Mouse (Mus musculus): Measurements from ENCODE around the gene Nck2.

Gene Nck2

DNA sequence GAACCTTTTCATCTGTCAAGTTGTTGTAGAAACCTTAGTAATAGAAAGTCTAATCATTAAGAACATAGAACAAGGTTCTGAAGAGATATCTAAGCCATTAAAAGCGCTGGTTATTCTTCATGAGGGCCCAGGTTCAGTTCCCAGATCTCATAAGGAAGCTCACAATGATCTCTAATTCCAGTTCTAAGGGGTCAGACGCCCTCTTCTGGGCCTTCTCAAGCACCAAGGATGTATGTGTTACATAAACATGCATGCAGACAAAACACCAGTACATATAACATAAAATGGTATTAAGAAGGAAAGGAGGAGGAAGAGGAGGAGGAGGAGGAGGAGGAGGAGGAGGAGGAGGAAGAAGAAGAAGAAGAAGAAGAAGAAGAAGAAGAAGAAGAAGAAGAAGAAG lies 145.5 kb downstream of the Nck2 start:
- no peak for DNase-seq

DNA sequence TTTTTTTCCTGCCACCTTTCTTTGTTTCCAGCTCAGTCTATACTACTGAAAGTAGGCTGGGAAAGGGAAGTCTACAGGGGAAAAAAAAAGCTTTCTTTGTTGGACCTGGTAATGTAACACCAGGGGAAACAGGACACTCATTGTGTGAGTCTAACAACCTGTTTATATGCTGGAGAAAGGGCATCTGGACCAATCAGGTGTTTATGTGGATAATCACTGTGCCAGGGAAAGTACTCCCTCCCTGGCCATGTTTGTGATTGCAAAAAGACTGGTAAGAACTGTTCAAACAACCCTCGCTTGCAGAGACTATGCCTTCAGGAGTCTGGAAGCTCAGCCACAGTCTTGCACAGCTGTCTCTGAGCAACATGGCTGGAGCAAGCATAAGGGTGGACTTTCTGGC lies 146.3 kb downstream of the Nck2 start:
- no peak for DNase-seq

DNA sequence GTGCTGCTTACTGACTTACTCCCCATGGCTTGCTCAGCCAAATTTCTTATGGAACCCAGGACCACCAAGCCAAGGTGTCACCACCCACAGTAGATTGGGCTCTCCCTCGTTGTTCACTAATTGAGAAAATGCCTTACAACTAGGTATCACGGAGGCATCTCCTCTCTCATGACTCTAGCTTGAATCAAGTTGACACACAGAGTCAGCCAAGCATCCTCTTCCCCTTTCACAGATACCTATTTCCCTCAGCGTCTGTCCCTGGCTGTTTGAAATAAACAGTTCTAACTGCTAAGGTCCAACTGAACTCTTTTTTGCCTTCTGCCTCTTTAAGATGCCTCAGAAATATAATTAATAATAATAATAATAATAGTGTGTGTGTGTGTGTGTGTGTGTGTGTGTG lies 148.7 kb downstream of the Nck2 start:
- no peak for DNase-seq

DNA sequence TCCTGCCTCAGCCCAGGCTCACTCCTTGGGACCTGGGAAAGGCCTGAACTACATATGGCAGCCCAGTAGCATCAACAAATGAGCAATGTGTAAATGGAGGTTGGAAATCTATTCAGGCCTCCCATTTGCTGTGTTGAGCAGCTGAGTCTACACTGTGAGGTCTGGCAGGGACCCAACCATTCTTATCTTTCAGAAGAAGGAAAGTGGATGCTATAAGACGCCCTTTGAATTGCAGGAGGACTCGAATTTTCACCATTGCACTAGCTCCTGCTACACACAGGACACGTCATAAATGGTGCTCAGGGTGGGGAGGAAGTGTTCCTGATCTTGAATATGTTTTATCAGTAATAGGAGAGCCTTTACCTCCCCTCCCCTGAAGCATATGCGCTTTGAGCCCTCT lies 150.4 kb downstream of the Nck2 start:
- DNase-seq: no peak

DNA sequence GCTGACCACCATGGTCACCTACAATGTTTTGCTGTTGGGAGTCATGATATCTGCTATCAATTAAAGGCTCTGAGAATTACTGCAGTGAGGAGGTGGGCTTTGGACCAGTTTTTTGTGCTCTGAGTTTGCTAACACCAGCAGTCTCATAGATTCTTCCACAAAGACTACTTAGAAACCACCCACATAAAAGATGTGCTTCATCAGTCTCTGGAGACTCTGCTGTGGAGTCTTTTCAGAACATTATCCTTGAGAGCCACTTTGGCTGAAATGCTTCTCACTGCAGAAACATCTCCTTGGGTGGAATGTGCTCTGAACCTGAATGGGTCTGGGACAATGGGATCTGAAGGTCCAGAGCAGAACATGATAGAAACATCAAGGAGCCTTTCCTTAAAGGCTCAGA lies 153.4 kb downstream of the Nck2 start:
- DNase-seq: no peak

DNA sequence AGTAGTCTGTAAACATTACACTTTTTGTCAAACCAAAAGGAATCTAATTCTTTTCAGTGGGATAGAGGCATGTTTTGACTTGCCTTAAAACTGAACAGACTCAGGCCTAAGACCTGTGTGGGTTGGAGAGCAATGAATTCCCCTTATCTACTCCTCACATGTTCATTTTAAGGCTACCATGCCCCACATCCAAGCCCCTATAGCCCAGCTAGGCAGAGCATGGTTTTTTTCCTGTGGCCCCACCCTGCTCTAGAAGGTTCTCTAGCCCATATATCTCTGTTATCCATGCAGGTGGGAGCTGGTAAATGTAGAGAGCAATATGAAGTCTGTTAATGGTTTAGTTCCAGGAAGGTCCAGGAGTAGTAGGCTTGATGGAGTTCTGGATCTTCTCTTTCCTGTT lies 155.1 kb downstream of the Nck2 start:
- no peak for DNase-seq

DNA sequence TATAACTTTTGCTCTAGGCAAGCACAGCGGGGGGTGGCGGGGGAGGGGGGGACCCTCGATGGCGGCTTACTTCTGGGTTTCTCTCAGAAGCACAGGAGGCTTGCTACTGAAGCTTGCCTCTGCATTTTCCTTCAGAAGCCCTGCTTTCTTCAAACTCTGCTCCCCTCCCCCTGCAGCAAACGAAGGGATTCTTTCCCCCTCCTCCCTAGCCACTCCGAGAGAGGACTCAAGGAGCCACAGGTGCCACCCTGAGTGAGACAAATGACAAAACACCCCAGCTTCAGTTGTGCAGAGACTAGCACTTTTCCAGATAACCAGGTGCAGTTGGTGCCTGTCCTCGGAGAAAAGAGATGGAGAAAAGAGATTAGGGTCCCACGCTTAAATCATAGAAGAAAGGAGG lies 156.7 kb downstream of the Nck2 start:
- DNase-seq: no peak

DNA sequence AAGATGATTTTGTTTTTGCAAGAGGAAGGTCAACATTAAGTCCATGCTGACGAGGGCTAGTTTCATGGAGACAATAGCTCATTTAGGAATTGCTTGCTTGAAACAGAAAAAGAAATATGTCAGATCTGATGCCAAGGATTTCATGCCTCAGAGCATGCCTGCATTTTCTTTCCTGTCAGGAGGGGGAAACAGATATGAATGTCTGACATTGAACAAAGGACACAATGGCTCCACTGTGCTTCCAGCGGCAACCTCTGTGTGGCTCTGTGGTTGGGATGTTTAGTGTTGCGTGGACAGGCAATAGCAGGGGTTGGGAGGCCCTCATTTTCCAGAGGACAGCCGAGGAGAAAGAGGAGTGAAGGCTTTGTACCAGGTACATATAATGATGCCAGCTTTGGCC lies 171.6 kb downstream of the Nck2 start:
- no peak for DNase-seq
